13 mouse cellular contexts compared by ENCODE assay signal in the genomic region with DNA sequence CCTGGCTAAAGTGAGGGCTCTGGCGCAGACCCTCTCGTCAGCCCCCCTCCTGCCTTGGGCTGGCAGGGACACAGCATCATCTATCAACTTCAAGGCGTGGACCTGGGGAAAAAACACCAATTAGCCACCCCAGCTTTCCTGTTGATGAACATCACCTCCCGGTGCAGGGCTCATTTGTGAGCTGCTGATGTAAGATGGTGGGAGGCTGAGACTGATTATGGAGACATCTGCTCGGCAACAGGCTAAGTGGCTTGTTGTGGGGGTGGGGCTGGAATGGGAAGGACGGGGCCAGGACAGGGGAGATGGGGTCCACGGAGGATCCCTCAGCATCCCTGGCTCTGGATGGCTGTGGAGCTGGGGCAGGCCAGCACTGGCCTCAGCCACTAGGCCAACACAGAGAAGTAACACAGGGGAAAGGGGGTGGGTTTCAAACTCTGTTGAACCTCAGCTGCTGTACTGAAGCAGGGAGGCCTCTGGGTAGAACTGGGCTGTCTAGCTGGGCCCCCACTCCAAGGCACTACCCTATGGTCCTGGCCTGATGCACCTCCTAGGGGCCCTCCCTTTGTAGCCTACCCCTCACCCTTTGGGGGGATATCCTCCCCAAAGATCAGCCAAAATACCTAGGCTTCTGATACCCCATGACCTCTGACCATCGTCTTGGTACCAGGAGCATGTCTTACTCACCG. TPM values are rescaled to one million over a fixed set of nuclear protein-coding genes. Genes with fewer than 3 reads are reported as not detected.
DNase-seq lines count a peak whose midpoint lies in the region; ATAC-seq lines count a peak whose summit lies in the region.
"Had no signal": no experiment of that assay in that cellular context is flagged by ENCODE, and none has a peak within 500 bp of the region (broad histone marks: within the 10 kb centered on the region; RNA-seq: fewer than 3 reads in every experiment).

No protein-coding gene starts in this region.

- H3K9me3 ChIP-seq in midbrain, embryonic 12.5 days: no peaks in the 10 kb centered on the region
- H3K9me3 ChIP-seq in midbrain, embryonic 10.5 days (replicated peaks): no peaks in the 10 kb centered on the region
- H3K9me3 ChIP-seq in hindbrain, embryonic 13.5 days: no peaks in the 10 kb centered on the region
- H3K9me3 ChIP-seq: lung, embryonic 15.5 days had no signal

- no peak for DNase-seq in frontal cortex, postnatal 14 days (ENCODE audit: low spot score in 2 of 2)
- DNase-seq in midbrain, embryonic 10.5 days (ENCODE audit: low spot score): no peak
- peak; percentile 69 for DNase-seq in retina, postnatal 1 day
- DNase-seq in ovary, adult 18-20 months (ENCODE audit: low spot score): no peak
- no peak for DNase-seq in cerebellum, adult 9-11 months
- DNase-seq: adrenal gland, postnatal 36 days; cerebellum, postnatal 14 days; heart, postnatal 4 days had no signal

- H3K36me3 ChIP-seq in midbrain, embryonic 12.5 days: peaks cover 32% of the 10 kb centered on the region
- peaks cover 40% of the 10 kb centered on the region for H3K36me3 ChIP-seq in midbrain, embryonic 10.5 days
- peaks cover 35% of the 10 kb centered on the region for H3K36me3 ChIP-seq in hindbrain, embryonic 13.5 days

- 66% methylated on average over 9 of the region's 9 CpGs for WGBS in midbrain, embryonic 12.5 days
- 78% methylated on average over 9 of the region's 9 CpGs for WGBS in midbrain, embryonic 10.5 days
- 52% methylated on average over 9 of the region's 9 CpGs for WGBS in hindbrain, embryonic 13.5 days

- H3K4me1 ChIP-seq in midbrain, embryonic 12.5 days: peaks cover 12% of the 10 kb centered on the region
- peaks cover 13% of the 10 kb centered on the region for H3K4me1 ChIP-seq in midbrain, embryonic 10.5 days
- H3K4me1 ChIP-seq in hindbrain, embryonic 13.5 days (replicated peaks): peaks cover 10% of the 10 kb centered on the region

- H3K4me2 ChIP-seq in midbrain, embryonic 12.5 days (replicated peaks): no peak overlapping the region
- H3K4me2 ChIP-seq in hindbrain, embryonic 13.5 days: no peak overlapping the region
- H3K4me2 ChIP-seq: lung, embryonic 15.5 days had no signal

- H3K9ac ChIP-seq in midbrain, embryonic 12.5 days (replicated peaks): no peak overlapping the region
- no peak overlapping the region for H3K9ac ChIP-seq in hindbrain, embryonic 13.5 days
- H3K9ac ChIP-seq: lung, embryonic 15.5 days had no signal

- H3K27me3 ChIP-seq in midbrain, embryonic 12.5 days: 0 out of 2 replicates have a peak, but pooled peaks cover 4% of the 10 kb centered on the region
- H3K27me3 ChIP-seq in midbrain, embryonic 10.5 days (ENCODE audit: low read depth, poor library complexity, severe bottlenecking): peaks cover 10% of the 10 kb centered on the region
- 0 out of 2 replicates have a peak, but pooled peaks cover 14% of the 10 kb centered on the region for H3K27me3 ChIP-seq in hindbrain, embryonic 13.5 days

- ATAC-seq in frontal cortex, adult (ENCODE audit: low TSS enrichment): peak; percentile 32; the same call in 1 of the 2 replicates
- ATAC-seq in midbrain, embryonic 12.5 days (ENCODE audit: low FRiP score, low read depth): 0 out of 2 replicates have a peak, but pooled peaks have one; percentile 41
- peak; percentile 43; the same call in 1 of the 2 replicates for ATAC-seq in hindbrain, embryonic 13.5 days (ENCODE audit: low FRiP score)

- no peak overlapping the region for H3K27ac ChIP-seq in midbrain, embryonic 12.5 days (replicated peaks)
- H3K27ac ChIP-seq in midbrain, embryonic 10.5 days (replicated peaks): no peak overlapping the region; the same call in 1 of the 2 replicates
- 0 out of 2 replicates have a peak overlapping the region, but pooled peaks have one; percentile 18 for H3K27ac ChIP-seq in hindbrain, embryonic 13.5 days

- H3K4me3 ChIP-seq in midbrain, embryonic 12.5 days: no peak overlapping the region
- H3K4me3 ChIP-seq in midbrain, embryonic 10.5 days: no peak overlapping the region
- H3K4me3 ChIP-seq in hindbrain, embryonic 13.5 days: no peak overlapping the region
- H3K4me3 ChIP-seq: lung, embryonic 15.5 days had no signal

RNA-seq across cellular contexts. Expression of a gene that starts 8.6 kb away (rescaled TPM):
- not detected in 2 replicates for polyA plus RNA-seq in midbrain, embryonic 12.5 days (2016; fragmentation: Nextera tagmentation; extraction: Ambion mirVana)
- not detected in 2 replicates for polyA plus RNA-seq in midbrain, embryonic 10.5 days (2016; fragmentation: Nextera tagmentation; extraction: Ambion mirVana)
- polyA plus RNA-seq in hindbrain, embryonic 13.5 days (2015; fragmentation: Nextera tagmentation; extraction: Ambion mirVana): 0.17 TPM in 1 of 2 replicates, not detected in the other
- polyA plus RNA-seq: C2C12; lung, embryonic 15.5 days had no signal

RNA-seq across cellular contexts. Expression of a gene that starts 12.4 kb away (rescaled TPM):
- 64.0 and 67.5 TPM in 2 replicates for polyA plus RNA-seq in midbrain, embryonic 12.5 days (2016; fragmentation: Nextera tagmentation; extraction: Ambion mirVana)
- 65.1 and 66.6 TPM in 2 replicates for polyA plus RNA-seq in midbrain, embryonic 10.5 days (2016; fragmentation: Nextera tagmentation; extraction: Ambion mirVana)
- polyA plus RNA-seq in hindbrain, embryonic 13.5 days (2015; fragmentation: Nextera tagmentation; extraction: Ambion mirVana): 50.4 and 51.5 TPM in 2 replicates

RNA-seq across cellular contexts. Expression of a gene that starts 22.1 kb away (rescaled TPM):
- polyA plus RNA-seq in midbrain, embryonic 12.5 days (2016; fragmentation: Nextera tagmentation; extraction: Ambion mirVana): 547 and 575 TPM in 2 replicates
- polyA plus RNA-seq in midbrain, embryonic 10.5 days (2016; fragmentation: Nextera tagmentation; extraction: Ambion mirVana): 421 and 499 TPM in 2 replicates
- polyA plus RNA-seq in hindbrain, embryonic 13.5 days (2015; fragmentation: Nextera tagmentation; extraction: Ambion mirVana): 259 and 266 TPM in 2 replicates

RNA-seq across cellular contexts. Expression of a gene that starts 24.7 kb away (rescaled TPM):
- 198 and 202 TPM in 2 replicates for polyA plus RNA-seq in midbrain, embryonic 12.5 days (2016; fragmentation: Nextera tagmentation; extraction: Ambion mirVana)
- 260 and 273 TPM in 2 replicates for polyA plus RNA-seq in midbrain, embryonic 10.5 days (2016; fragmentation: Nextera tagmentation; extraction: Ambion mirVana)
- polyA plus RNA-seq in hindbrain, embryonic 13.5 days (2015; fragmentation: Nextera tagmentation; extraction: Ambion mirVana): 179 and 185 TPM in 2 replicates

RNA-seq across cellular contexts. Expression of a gene that starts 58.4 kb away (rescaled TPM):
- polyA plus RNA-seq in midbrain, embryonic 12.5 days (2016; fragmentation: Nextera tagmentation; extraction: Ambion mirVana): 11.4 and 11.5 TPM in 2 replicates
- polyA plus RNA-seq in midbrain, embryonic 10.5 days (2016; fragmentation: Nextera tagmentation; extraction: Ambion mirVana): 5.2 and 7.1 TPM in 2 replicates
- polyA plus RNA-seq in hindbrain, embryonic 13.5 days (2015; fragmentation: Nextera tagmentation; extraction: Ambion mirVana): 8.7 and 10.3 TPM in 2 replicates
